Mouse (Mus musculus) C2C12 (cell line): ENCODE measurements at regions not wholly inside any gene's neighbourhood (a gene's known extent, or its start where the extent isn't known, plus 50 kb on each side); places are given as distances from the start of the nearest gene placed in this dataset.

ENCODE experiments used
- CTCF ChIP-seq: IDR thresholded peaks from one replicate; pipeline ENCODE4 v1.5.1; 2011; ENCODE audit not compliant: control insufficient read depth, insufficient read depth, insufficient read length
- MYOD1 ChIP-seq: IDR thresholded peaks from one replicate; pipeline ENCODE4 v1.6.1; 2011; ENCODE audit warnings: low read depth; ENCODE audit not compliant: control insufficient read depth, insufficient read length
- USF1 ChIP-seq: IDR thresholded peaks from one replicate; pipeline ENCODE4 v1.6.1; 2011; ENCODE audit warnings: low read depth, mild to moderate bottlenecking, control low read depth, moderate library complexity

- no peak for TF ChIP-seq CTCF
- TF ChIP-seq USF1, result no peak
- TF ChIP-seq MYOD1, result no peak
Measured at GRCm38 (mm10) chr5:47254835-47255369, 728.0 kb upstream of the Slit2 start.
